Mouse (Mus musculus): ENCODE measurements around the gene Tmem220.

The Tmem220 gene

GRCm38 (mm10) chr11:67024867-67025477, at the start of gene Tmem220:
TSS of gene Tmem220 (plus strand) at chr11:67025154.
- peak; percentile 97 for DNase-seq (ENCODE audit: low read depth)

DNA sequence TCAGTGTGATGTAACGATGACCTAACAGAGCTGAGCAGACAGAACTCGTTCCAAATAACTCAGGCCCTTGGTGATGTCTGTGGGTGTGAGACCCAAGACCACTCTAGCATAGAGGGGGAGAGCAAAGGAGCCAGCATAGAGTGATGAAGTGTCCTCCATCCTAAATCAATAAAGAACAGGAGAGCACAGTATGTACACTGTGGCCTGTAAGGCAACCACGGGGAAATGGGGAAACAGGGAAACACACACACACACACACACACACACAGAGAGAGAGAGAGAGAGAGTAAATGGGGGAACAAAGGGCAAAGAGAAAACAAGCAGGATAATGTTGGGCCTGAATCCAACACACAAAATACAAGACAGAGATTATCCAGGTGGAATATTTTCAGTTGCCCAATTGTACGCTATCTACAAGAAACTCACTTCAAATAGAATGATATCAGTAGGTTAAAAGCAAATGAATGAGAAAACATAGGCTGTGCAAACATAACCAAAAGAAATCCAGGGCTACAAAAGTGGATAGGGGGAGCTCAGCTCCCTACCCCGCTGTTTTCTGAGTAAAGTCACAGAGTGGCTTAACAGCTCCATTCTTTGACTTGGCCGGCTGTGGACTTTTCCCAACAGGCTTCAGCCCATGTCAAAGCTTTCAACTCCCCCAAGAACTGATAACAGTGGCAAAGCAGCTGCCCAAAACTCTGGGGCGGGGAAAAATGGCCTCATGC, 49.2 kb upstream of the Tmem220 start:
- no peak for DNase-seq (ENCODE audit: low read depth)

DNA sequence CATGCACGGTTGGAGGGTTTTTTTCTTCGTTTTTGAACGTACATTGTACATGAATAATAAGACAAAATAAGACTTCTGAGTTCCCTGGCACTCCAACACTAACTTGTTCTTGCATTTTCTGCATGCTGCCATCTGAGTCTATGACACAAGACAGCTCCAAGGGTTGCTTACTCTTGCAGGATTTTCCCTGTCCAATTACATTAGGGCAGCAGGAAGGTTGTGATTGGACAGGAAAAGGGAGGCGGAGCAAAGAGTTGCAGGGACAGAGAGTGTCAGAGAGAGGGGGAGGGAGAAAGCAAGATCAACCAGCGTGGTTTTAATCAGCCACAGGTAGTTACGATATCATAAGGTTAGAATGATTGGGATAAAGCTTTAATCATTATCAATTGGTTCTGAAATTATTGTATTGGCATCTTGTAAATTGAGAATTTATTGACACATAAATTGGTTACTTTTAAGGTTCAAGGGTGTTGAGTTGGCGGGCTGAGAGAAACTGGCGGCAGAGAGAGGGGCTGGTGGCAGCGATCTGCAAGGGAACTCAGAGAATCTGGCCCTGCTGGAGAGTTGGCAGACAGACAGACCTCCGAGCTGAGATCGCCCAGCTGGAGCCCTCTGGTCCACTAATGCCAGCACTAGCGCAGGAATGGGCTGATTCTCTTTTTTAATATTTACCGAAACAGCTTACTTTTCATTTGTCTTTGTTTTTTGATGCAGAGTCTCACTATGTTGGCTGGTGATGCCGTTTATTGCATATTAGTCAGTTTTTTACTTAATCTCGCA, 43.4 kb upstream of the Tmem220 start:
- no peak for DNase-seq (ENCODE audit: low read depth)

GRCm38 (mm10) chr11:66982794-66983193, 42.2 kb upstream of the Tmem220 start:
- DNase-seq (ENCODE audit: low read depth) = peak; percentile 41

- DNase-seq (ENCODE audit: low read depth) = peak; percentile 6
These were observed 41.4 kb upstream of the Tmem220 start for GRCm38 (mm10) chr11:66983422-66984164.

GRCm38 (mm10) chr11:66984165-66985135, 40.5 kb upstream of the Tmem220 start:
- DNase-seq (ENCODE audit: low read depth) = peak; percentile 80

DNA sequence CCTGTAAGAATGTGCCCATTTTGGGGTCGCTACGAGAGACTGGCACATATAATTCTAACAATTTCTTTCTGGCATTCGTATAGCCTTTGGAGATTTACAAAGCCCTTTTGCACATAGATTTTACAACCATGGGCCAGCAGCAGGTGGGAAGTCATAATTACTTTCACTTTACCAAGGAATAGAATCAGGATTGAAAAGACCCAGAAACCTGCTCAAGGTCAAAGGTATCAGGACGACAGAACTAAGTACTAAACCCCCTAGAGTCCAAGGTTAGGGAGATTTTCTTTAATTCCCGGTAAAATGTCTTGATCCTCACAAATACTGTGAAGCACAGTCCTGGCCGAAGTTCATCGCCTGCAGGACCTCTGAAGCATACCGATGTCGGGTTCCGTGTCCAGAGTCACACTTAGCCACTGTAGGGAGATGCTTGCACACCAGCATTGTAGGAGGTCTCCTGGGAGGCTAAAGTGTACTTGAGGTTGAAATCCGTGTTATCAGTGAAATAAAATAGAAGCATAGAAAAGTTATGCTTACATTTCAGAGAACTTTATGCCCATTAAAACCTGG, 39.7 kb upstream of the Tmem220 start:
- no peak for DNase-seq (ENCODE audit: low read depth)

DNA sequence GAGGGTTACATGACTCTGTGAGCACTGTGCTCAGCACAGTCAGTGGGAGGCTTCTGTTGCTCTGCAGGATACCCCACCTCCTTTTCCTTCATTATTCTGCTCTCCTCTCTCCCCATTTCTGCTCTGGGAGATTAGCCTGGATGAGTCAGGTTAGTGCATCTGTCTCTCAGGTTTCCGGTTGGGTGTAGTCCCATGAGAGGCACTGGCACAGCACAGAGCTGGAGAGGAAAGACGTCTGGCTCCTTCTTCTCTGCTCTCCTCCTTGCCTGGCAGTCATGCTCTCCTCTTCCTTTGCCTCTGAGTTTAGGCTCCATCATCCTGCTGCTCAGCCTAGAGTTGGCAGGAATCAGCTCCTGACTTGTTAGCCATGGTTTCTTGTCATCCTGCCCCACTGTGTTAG, 32.8 kb upstream of the Tmem220 start:
- DNase-seq (ENCODE audit: low read depth) = no peak

DNA sequence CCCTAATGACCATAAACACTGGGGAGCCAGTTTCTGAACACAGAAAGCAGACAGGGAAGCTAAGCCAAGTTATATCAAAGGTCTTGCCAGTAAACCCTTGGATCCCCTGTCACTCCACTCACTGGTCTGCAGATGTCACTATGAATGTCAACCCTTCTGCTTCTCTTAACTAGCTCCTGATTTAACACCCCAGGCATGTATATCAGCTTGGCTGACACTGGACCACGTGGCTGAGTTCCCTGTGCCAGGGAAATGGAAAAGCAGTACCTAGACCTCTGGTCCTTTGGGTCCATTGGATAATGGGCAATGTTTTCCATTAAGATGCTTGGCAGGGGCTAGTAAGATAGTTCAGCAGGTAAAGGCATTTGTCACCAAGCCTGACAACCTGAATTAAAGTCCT, 31.3 kb upstream of the Tmem220 start:
- no peak for DNase-seq (ENCODE audit: low read depth)

DNA sequence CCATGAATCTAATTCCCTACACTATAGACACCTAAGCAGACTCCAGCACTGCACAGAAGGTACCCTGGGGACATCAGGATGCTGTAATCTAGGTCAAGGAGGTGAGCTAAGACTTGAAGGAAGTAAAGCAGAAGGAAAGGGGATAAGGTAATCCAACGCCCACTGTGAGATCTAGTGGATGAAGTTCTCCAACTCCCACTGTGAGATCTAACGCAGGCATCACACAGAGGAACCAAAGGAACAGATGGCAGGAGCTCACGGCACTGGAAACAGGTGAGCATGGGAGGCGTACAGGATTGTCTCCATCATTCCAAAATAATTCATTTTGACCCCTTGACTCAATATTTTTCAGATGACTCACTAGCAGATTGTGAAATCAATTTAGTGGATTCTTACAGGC, 28.5 kb upstream of the Tmem220 start:
- no peak for DNase-seq (ENCODE audit: low read depth)

- DNase-seq (ENCODE audit: low read depth) = no peak
These were observed 26.2 kb upstream of the Tmem220 start for GRCm38 (mm10) chr11:66998467-66999403.

DNA sequence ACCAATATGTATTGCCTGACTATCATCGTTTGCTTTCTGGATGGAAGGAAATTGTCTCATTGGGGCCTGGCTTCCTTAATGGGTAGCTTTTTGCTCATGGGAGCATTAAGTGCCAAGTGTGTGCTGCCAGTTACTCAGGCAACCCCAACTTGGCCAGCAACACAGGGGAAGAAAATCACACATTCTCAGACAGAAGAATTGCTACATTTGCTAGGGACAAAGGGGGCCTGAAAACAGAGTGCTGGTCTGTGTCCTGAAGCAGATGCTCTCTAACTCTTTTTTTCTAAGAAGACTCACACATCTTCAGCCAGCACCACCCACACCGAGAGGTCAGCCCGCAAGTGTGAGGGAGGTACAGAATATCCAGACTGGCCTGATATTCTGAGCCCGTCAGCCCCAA, 24.3 kb upstream of the Tmem220 start:
- DNase-seq (ENCODE audit: low read depth) = no peak

- no peak for DNase-seq (ENCODE audit: low read depth)
These were observed 23.2 kb upstream of the Tmem220 start for GRCm38 (mm10) chr11:67001717-67002116.

GRCm38 (mm10) chr11:67002911-67003310, 22.0 kb upstream of the Tmem220 start:
- DNase-seq (ENCODE audit: low read depth) = no peak

DNA sequence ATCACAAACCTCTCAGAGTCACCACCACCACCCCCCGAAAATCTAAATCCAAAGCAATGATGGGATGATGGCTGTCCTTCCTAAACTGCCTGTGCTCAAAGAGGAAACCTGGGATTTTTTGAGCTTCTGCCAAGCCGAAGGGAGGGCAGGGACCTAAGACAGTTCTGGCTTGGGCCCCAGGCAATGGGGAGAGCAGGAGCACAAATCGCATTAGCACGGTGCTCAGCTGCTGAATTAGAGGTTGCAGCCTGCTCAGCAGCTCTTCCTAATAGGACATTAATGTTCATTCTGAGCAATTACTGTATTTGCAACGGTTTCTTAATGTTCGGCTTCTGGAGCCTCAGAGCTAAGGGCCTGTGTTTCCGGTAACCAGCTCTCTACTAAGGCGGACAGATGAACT, 17.0 kb upstream of the Tmem220 start:
- DNase-seq (ENCODE audit: low read depth) = no peak

GRCm38 (mm10) chr11:67008528-67008927, 16.4 kb upstream of the Tmem220 start:
- no peak for DNase-seq (ENCODE audit: low read depth)

GRCm38 (mm10) chr11:67010430-67010829, 14.5 kb upstream of the Tmem220 start:
- DNase-seq (ENCODE audit: low read depth) = no peak

DNA sequence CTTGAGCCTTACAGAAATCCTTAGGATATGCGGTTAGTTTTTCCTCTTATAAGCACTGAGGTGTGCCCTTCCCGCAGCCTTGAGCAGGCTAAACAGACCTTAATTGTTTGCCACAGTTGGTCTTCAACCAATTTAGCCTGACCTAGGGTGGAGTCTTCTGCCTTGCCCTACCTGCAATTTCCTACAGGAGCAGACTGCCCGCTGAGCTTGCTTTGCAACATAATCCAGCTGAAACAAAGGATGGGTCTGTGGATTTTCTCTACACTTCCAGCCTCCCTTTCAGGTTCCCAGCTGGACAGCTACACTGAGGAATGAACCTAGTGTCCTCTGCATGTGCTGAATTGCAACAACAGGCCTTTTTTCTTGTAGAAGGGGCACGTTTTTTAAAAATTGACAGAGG, 13.3 kb upstream of the Tmem220 start:
- DNase-seq (ENCODE audit: low read depth) = no peak

- DNase-seq (ENCODE audit: low read depth) = no peak
These were observed 7.0 kb upstream of the Tmem220 start for GRCm38 (mm10) chr11:67017801-67018591.
